Mouse (Mus musculus): Measurements from ENCODE around the gene Gm10665. TPM values are rescaled to one million over a fixed set of nuclear protein-coding genes. Genes with fewer than 3 reads are reported as not detected.

The Gm10665 gene
- not detected in 2 replicates for polyA plus RNA-seq (2015; fragmentation: Nextera tagmentation; extraction: Ambion mirVana)

GRCm38 (mm10) chr7:22463975-22464374 lies at the start of gene Gm10665:
Gm10665 (minus strand) TSS chr7:22464075.

GRCm38 (mm10) chr7:22499578-22499977 lies 35.7 kb upstream of the Gm10665 start, which contains the start of gene Vmn1r151:
Vmn1r151 (minus strand) TSS chr7:22499678.

GRCm38 (mm10) chr7:22438129-22438528 lies 25.7 kb downstream of the Gm10665 start, which contains the start of gene Vmn1r149:
Vmn1r149 (minus strand) TSS chr7:22438229.

GRCm38 (mm10) chr7:22413283-22413682 lies 50.6 kb downstream of the Gm10665 start, which contains the start of gene Vmn1r148:
Vmn1r148 (plus strand) TSS chr7:22413583.

Other genes starting within 250 kb of the Gm10665 start
- gene Gm8453, start 234.6 kb downstream of the Gm10665 start, polyA plus RNA-seq (2015; fragmentation: Nextera tagmentation; extraction: Ambion mirVana) = not detected in 2 replicates
- not detected in 2 replicates for gene Gm4187, start 134.4 kb downstream of the Gm10665 start, polyA plus RNA-seq (2015; fragmentation: Nextera tagmentation; extraction: Ambion mirVana)
- gene Gm8660, start 93.0 kb downstream of the Gm10665 start, polyA plus RNA-seq (2015; fragmentation: Nextera tagmentation; extraction: Ambion mirVana) = not detected in 2 replicates
- not detected in 2 replicates for gene Vmn1r148, start 50.5 kb downstream of the Gm10665 start, polyA plus RNA-seq (2015; fragmentation: Nextera tagmentation; extraction: Ambion mirVana)
- gene Vmn1r149, start 25.8 kb downstream of the Gm10665 start, polyA plus RNA-seq (2015; fragmentation: Nextera tagmentation; extraction: Ambion mirVana) = not detected in 2 replicates
- not detected in 2 replicates for gene Vmn1r151, start 35.6 kb upstream of the Gm10665 start, polyA plus RNA-seq (2015; fragmentation: Nextera tagmentation; extraction: Ambion mirVana)
- gene Vmn1r152, start 58.9 kb upstream of the Gm10665 start, polyA plus RNA-seq (2015; fragmentation: Nextera tagmentation; extraction: Ambion mirVana) = not detected in 2 replicates
- not detected in 2 replicates for gene Gm8677, start 70.8 kb upstream of the Gm10665 start, polyA plus RNA-seq (2015; fragmentation: Nextera tagmentation; extraction: Ambion mirVana)
- gene Gm4201, start 101.3 kb upstream of the Gm10665 start, polyA plus RNA-seq (2015; fragmentation: Nextera tagmentation; extraction: Ambion mirVana) = not detected in 2 replicates
- gene Gm4565, start 124.1 kb upstream of the Gm10665 start, polyA plus RNA-seq (2015; fragmentation: Nextera tagmentation; extraction: Ambion mirVana) = 0.16 TPM in 1 of 2 replicates, not detected in the other
- not detected in 2 replicates for gene Vmn1r155, start 193.9 kb upstream of the Gm10665 start, polyA plus RNA-seq (2015; fragmentation: Nextera tagmentation; extraction: Ambion mirVana)
- not detected in 2 replicates for gene Gm8693, start 228.2 kb upstream of the Gm10665 start, polyA plus RNA-seq (2015; fragmentation: Nextera tagmentation; extraction: Ambion mirVana)